Mouse (Mus musculus): Measurements from ENCODE around the gene Hmbs. TPM values are rescaled to one million over a fixed set of nuclear protein-coding genes. Genes with fewer than 3 reads are reported as not detected.
"Not testable (repeated sequence)": the region's sequence is repeated elsewhere in the genome, so short reads cannot be mapped to it uniquely, and the experiment has no call there.

Gene Hmbs
- total RNA-seq (2021) (10 to 100 TPM; 80.7 to 92.6 TPM), polyA plus RNA-seq (2012; rRNA removed) (75.0 and 80.6 TPM in 2 replicates)
- long read RNA-seq, transcript Hmbs-201 (14 exons, 1,605 nt), result major isoform, 91 of 98 reads
- long read RNA-seq, partial matches to known transcripts, result 2 of 98 reads
- long read RNA-seq, other reads (novel, unspliced or antisense), result 5 of 98 reads

- peak; percentile 97 for DNase-seq
Observed at GRCm38 (mm10) chr9:44343781-44344421, at the start of gene Hmbs. TSS of gene Hmbs (minus strand) at chr9:44344228.

DNA sequence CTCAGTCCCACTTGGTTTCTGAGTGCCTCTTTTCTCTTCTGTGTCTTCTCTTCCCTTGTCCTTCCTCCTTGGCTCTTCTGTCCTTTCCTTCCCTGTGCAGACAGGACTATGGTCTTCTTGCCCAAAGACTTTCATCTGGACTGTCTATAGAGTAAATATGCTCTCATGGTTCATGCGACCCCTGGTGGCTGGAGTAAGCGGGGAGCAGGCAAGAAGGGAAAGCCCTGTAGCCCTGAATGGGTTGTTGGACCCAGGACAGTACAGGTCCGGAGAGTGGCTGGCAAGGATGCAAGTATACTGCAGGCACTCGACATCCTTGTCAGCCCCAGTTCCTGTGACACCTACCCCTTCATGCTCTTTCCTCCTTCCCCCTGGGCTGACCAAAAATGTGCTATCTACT, 47.4 kb upstream of the Hmbs start:
- DNase-seq, result peak; percentile 70

DNA sequence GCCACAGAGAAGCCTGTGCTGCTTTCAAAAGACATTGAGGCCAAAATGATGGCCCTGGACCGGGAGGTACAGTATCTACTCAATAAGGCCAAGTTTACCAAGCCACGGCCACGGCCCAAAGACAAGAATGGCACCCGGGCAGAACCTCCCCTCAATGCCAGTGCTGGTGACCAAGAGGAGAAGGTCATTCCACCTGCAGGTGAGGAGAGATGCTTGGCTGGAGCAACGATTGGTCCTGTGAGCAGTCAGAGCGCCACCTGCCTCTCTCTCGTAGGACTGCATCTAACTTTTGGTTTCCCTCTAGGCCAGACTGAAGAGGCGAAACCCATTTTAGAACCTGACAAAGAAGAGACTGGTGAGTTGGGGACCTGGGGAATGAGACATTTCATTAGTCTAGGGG, 45.2 kb upstream of the Hmbs start:
- DNase-seq, result peak; percentile 44

DNA sequence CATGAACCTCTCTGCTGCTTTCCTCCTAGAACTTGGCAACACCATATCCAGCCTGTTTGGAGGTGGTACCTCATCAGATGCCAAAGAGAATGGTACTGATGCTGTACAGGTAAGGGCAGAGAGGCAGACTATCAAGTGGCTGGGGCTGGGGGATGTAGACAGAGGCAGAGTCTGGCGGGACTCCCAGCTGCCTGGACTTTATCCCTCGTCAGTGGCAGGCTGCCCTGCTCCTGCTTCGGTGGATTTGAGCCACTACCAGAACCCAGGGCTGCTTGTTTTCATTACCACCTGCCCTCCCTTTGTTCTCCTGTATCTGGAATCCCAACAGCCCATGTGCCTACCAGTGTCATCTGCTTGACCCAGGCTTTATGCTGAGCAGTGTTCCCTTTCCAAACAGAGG, 43.2 kb upstream of the Hmbs start:
- DNase-seq, result no peak

GRCm38 (mm10) chr9:44384596-44384995, 40.6 kb upstream of the Hmbs start:
- no peak for DNase-seq

- DNase-seq, result no peak
Observed at GRCm38 (mm10) chr9:44379862-44380261, 35.8 kb upstream of the Hmbs start.

- peak; percentile 100 for DNase-seq
Observed at GRCm38 (mm10) chr9:44379054-44379834, 35.2 kb upstream of the Hmbs start, which contains the start of gene Hyou1. TSS of gene Hyou1 (plus strand) at chr9:44379490.

GRCm38 (mm10) chr9:44378153-44378730, 34.2 kb upstream of the Hmbs start:
- DNase-seq, result no peak

DNA sequence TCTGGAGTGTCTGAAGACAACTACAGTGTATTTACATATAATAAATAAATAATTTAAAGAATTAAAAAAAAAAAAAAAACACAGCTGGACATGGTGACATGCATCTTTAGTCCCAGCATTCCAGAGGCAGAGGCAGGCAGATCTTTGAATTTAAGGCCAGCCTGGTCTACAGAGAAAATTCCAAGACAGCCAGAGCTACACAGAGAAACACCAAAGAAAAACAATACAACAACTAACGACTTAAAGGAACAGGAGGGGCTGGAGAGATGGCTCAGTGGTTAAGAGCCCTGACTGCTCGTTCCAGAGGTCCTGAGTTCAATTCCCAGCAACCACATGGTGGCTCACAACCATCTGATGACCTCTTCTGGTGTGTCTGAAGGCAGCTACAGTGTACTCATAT, 33.3 kb upstream of the Hmbs start:
- not testable (repeated sequence) for DNase-seq

GRCm38 (mm10) chr9:44376141-44376540, 32.1 kb upstream of the Hmbs start:
- DNase-seq, result peak; percentile 62

DNA sequence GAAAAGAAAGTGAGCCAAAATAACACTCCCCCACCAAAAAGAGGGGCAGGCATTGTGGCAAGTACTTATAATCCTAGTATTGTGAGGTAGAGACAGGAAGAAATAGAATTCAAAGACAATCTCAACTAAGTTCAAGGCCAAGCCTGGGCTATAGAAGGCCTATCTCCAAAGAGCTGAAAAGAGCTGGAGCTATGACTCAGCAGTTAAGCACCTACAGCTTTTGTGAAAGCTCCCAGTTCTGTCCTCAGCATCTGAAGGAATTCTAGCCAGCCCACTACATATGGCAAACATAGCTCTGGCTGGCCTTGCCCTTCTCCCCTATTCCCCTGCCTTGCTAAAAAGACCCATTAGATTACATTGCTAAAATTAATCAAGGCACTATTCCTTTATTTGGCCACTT, 29.4 kb upstream of the Hmbs start:
- no peak for DNase-seq

GRCm38 (mm10) chr9:44364480-44364879, 20.5 kb upstream of the Hmbs start:
- no peak for DNase-seq

- not testable (repeated sequence) for DNase-seq
Observed at GRCm38 (mm10) chr9:44361931-44362330, 17.9 kb upstream of the Hmbs start.

DNA sequence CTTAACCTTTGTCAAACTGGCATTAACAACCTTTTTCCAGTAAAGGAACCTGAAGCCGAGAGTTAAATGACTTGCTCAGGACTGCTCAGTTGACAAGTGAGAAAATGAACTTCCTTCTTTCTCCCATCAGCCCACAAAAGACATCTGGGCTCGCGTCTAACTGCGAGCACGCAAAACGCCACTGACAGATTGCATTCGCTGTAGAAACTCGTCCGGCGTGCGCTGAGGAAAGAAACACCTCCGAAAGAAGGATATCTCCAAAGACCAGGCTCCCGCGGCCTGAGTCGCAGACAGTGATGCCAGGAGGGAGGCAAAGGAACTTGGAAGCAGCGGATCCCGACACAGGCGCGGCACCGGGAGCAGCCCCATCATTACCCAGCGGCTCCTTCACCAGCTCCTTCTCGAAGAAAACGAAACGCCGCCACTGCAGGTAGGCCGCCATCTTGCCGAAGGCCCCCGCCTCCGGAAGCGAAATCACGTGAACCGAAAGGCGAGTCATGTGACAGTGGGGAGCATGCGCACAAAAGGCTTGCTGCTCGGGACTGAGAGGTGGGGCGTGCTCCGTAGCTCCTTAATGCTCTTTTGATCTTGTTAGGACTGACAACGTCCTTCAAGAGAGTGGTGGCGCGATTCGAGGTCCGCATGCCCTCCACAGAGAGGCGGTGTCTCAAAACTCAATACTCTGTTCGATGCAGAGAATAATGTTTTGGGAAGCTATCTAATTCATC, 17.3 kb upstream of the Hmbs start, which contains the start of gene Vps11:
TSS of gene Vps11 (minus strand) at position 481 of the 728 bp plus-strand sequence.
- DNase-seq, result peak; percentile 96

- no peak for DNase-seq
Observed at GRCm38 (mm10) chr9:44357207-44357606, 13.2 kb upstream of the Hmbs start.

DNA sequence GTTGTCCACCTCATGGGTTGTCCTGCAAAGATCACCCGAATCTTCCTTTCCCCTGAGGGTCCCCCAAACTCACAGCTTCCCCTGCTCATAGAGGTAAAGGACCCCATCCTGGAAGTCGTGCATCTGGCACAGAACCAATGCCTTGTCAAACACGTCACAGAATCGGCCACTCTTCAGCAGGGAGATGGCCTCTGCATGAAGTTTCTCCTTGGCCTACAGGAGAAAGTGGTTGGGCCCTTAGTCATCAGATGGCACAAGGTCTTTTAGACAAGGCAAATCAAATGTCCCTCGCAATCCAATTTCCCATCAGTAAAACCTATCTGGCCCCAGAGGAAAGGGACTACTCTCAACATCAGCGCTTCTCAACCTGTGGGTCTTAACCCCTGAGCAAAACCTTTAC, 9.1 kb upstream of the Hmbs start:
- DNase-seq, result peak; percentile 73

DNA sequence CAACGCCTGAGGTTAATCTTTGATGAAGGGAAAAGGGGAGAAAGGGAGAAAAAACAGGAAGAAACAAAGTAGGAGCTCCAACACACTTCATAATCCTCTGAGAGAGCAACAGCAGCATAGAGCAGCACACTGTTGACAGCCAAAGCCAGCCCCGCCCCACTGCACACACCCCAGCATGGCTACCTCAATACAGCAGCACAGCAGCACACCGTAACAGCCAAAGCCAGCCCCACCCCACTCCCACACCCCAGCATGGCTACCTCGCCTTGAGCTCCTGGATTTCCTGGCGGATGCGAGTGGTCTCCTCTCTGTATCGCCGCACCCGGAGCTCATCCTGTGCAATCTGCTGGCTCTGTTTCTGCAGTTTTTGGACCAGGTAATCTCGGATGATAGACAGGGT, 8.3 kb upstream of the Hmbs start:
- no peak for DNase-seq

DNA sequence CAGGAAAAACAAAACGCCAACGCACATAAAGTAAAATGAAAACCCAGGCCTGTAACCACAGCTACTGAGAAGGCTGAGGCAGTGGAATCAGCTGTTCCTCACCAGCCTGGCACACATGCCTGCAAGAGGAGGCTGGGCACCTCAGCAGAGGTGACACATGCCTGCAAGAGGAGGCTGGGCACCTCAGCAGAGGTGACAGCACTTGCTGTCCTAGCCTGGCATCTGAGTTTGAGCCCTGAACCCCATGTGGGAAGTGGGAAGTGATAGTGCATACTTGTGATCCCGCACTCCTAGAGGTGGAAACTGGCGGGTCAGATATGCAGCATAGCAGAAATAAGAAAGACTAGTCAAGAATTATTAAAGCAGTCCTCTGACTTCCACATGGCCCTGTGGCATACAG, 7.4 kb upstream of the Hmbs start:
- no peak for DNase-seq

GRCm38 (mm10) chr9:44348546-44348945, 4.5 kb upstream of the Hmbs start:
- no peak for DNase-seq

DNA sequence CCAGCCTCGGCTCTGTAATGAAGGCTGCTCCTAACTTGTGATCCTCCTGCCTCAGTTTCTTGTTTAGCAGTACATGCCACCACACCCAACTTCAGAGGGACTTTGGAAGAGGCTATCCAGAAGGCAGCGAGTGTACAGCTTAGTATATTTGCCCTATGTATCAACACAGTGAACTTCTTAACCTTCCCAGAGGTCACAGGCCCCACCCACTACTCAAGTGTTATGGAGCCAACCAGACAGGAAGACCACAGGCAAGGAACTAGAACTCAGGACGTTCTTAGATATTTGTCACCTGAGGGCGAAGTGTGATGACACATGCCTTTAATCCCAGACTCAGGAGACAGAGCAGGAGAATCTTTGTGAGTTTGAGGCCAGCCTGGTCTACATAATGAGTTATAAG, 3.6 kb upstream of the Hmbs start:
- DNase-seq, result no peak

DNA sequence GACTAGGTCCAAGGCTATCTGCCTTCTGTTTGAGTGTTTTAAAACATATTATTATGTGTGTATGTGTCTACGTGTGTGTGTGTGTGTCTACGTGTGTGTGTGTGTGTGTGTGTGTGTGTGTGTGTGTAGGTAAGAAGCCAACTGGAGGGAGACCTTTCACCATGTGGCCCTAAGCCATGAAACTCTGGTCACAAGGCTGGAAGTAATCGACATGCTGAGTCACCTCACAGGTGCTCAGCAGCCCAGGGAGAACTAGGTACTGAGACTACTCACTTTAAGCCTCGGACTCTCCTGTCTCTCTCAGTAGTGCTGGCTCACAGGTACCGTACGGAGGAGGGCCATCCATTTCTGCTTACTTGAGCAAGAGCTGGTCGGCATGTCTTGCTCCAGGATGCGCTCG, 3.1 kb upstream of the Hmbs start:
- no peak for DNase-seq
